Mouse (Mus musculus): Measurements from ENCODE around the gene Zc3h12a.

- no peak for TF ChIP-seq POLR2A (IDR thresholded peaks at IDR 0.05; ENCODE audit: low read depth, low read length)
- TF ChIP-seq CTCF (conservative IDR thresholded peaks at IDR 0.05; ENCODE audit: insufficient read depth, insufficient read length, low read depth, low read length): no peak
Observed at GRCm38 (mm10) chr4:125119721-125120120, 7.9 kb downstream of the Zc3h12a start.

All from kidney, adult 2 months (tissue).